Mouse (Mus musculus) MEL (cell line): ENCODE measurements around the gene Fblim1.

Experiments
- CTCF ChIP-seq, 3 experiments: IDR thresholded peaks in 2 of 3; conservative IDR thresholded peaks in 1 of 3; 2 replicates each; pipeline ENCODE4 v1.5.1; 2011 to 2012; ENCODE audit warnings: low read length in 3 of 3, low read depth in 2 of 3, mild to moderate bottlenecking in 2 of 3, improper control_type of control experiment in 1 of 3, inconsistent platforms in 1 of 3, mixed read lengths in 1 of 3, moderate library complexity in 1 of 3; ENCODE audit not compliant: control insufficient read depth in 1 of 3, insufficient read depth in 1 of 3, poor library complexity in 1 of 3, severe bottlenecking in 1 of 3
- HCFC1 ChIP-seq: IDR thresholded peaks from 2 replicates; pipeline ENCODE4 v1.6.1; 2012; ENCODE audit warnings: low read depth, mild to moderate bottlenecking, inconsistent platforms, low read length, improper control_type of control experiment, moderate library complexity
- MYC ChIP-seq: IDR thresholded peaks from 2 replicates; pipeline ENCODE4 v1.6.1; 2011; ENCODE audit warnings: low read depth, mild to moderate bottlenecking, low read length, improper control_type of control experiment, moderate library complexity
- POLR2A ChIP-seq, 2 experiments: IDR thresholded peaks; 2 replicates each; pipeline ENCODE4 v1.6.1; 2011 to 2012; ENCODE audit warnings: low read length in 2 of 2, mild to moderate bottlenecking in 2 of 2, control low read depth in 1 of 2, improper control_type of control experiment in 1 of 2, low read depth in 1 of 2, moderate library complexity in 1 of 2; ENCODE audit not compliant: control insufficient read depth in 1 of 2, insufficient read depth in 1 of 2, poor library complexity in 1 of 2

DNA sequence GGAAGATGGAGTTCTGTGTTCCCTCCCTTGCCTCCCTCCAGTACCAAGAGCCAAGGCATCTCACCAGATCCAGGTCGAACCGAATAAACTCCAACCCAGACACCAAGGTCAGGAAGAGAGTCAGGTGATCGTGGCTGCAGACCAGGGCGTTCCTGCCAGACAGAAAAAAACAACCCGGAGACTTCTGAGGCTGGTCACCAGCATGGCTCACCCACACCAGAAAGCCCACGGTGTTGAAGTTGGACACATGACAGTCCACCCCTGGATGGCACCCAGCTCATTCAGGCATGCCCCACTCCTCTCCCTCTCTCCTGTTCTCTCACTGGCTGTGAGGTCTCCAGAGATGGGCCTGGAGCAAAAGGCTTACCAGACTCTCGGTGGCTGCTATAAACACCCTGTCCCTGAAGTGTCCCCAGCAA, 35.5 kb upstream of the Fblim1 start:
- no peak for TF ChIP-seq HCFC1
- TF ChIP-seq MYC = no peak
- no peak for TF ChIP-seq CTCF (IDR thresholded peaks at IDR 0.05 in 2 of 3, conservative IDR thresholded peaks at IDR 0.05 in 1 of 3; ENCODE audit: control insufficient read depth in 1 of 3, insufficient read depth in 1 of 3, low read depth in 2 of 3, low read length in 3 of 3, poor library complexity in 1 of 3, severe bottlenecking in 1 of 3)
- TF ChIP-seq POLR2A (IDR thresholded peaks at IDR 0.05; ENCODE audit: control insufficient read depth in 1 of 2, insufficient read depth in 1 of 2, low read depth in 1 of 2, low read length in 2 of 2, poor library complexity in 1 of 2) = no peak
